Mouse (Mus musculus): ENCODE data around the gene Nrip3. TPM values are rescaled to one million over a fixed set of nuclear protein-coding genes. Genes with fewer than 3 reads are reported as not detected.

The Nrip3 gene
- 0.38 and 0.67 TPM in 2 replicates for polyA plus RNA-seq (2012; rRNA removed)

DNA sequence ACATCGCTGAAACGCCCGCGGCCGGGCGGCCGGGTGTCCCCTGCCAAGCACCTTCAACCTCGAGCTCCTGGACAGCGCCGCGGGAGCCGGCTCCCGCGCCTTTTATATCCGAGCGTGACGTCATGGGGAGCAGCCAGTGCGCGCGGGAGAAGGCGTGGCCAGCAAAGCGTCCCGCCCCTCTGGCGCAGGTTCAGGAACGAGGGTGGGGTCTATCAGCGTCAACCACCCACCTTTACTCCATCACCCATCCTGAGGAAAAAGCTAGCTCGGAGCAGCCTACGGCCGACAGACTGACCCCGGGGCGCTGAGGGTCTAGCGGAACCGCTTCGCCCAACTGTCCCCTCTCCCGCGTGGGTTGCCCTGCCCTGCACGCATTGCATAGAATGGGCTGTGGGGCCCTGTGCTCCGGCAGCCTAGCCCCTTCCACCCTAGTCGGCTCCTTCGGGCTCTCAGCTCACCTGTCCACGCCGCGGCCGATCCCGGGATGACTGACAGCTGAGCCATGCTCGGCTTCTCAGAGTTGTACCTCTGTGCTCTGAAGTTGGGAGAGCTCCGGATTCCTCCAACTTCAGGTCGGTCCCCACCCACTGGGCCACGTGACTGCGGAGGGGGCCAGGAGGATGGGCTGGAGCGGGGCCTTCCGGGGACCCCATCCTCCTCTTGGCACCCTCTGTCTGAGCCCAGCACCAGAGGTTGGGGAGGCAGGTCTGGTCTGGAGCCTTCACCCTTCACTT lies at the start of gene Nrip3:
Nrip3 (minus strand) TSS at position 556 of the 734 bp plus-strand sequence.
- Histone ChIP-seq H3K4me1 (ENCODE audit: control insufficient read depth, insufficient read depth, insufficient read length) (peaks cover 11% of the 10 kb centered on the region), H3K27ac (ENCODE audit: insufficient read depth, low read length) (no peak within 1 kb of the TSS), H3K27me3 (ENCODE audit: control insufficient read depth, insufficient read depth, low read length) (peaks cover 15% of the 10 kb centered on the region), H3K36me3 (ENCODE audit: control insufficient read depth, insufficient read depth, low read length) (no peaks in the 10 kb centered on the region), H3K4me3 (ENCODE audit: extremely low read depth, insufficient read depth, insufficient read length) (peak within 1 kb of the TSS; percentile 48)
- TF ChIP-seq POLR2A (IDR thresholded peaks at IDR 0.05; ENCODE audit: low read depth, low read length) (no peak), CTCF (IDR thresholded peaks at IDR 0.05; ENCODE audit: extremely low read depth, insufficient read depth, insufficient read length, insufficient replicate concordance) (no peak)
- 4% methylated on average over 52 of the region's 52 CpGs for WGBS
- peak in 1 of 2 experiments; percentile 46 for DNase-seq (ENCODE audit: low read depth in 1 of 2, low spot score in 2 of 2)

DNA sequence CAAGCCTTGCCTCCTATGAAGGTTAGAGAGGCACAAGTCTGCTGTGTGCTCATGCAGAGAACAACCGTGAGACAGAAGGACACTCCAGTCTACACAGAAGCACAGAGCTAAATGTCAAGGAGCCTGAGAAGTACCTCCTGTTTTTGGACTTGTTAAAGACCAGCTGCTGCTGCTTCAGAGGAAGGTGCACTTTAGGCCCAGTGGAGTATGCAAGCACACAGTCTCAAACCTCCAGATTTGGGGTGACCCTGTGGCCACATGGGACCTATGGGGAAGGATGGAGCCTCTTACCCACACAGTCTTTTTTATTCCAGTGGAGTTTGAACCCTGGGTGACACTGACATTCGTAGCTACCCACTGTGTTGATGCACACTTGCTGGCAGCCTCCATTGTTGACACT lies 49.6 kb upstream of the Nrip3 start:
- WGBS, result 82% methylated on average over 2 of the region's 2 CpGs
- no peak for TF ChIP-seq CTCF (IDR thresholded peaks at IDR 0.05; ENCODE audit: extremely low read depth, insufficient read depth, insufficient read length, insufficient replicate concordance)
- no peak for TF ChIP-seq POLR2A (IDR thresholded peaks at IDR 0.05; ENCODE audit: low read depth, low read length)
- H3K36me3 ChIP-seq (ENCODE audit: control insufficient read depth, insufficient read depth, low read length), result no peaks in the 10 kb centered on the region
- H3K27me3 ChIP-seq (ENCODE audit: control insufficient read depth, insufficient read depth, low read length), result no peaks in the 10 kb centered on the region
- H3K4me1 ChIP-seq (ENCODE audit: control insufficient read depth, insufficient read depth, insufficient read length), result no peaks in the 10 kb centered on the region
- H3K4me3 ChIP-seq (ENCODE audit: extremely low read depth, insufficient read depth, insufficient read length), result no peak overlapping the region
- no peak overlapping the region for H3K27ac ChIP-seq (ENCODE audit: insufficient read depth, low read length)
- no peak for DNase-seq (ENCODE audit: low read depth in 1 of 2, low spot score in 2 of 2)

GRCm38 (mm10) chr7:109826911-109827310 lies 45.1 kb upstream of the Nrip3 start:
- 88% methylated on average over 8 of the region's 8 CpGs for WGBS
- no peaks in the 10 kb centered on the region for H3K36me3 ChIP-seq (ENCODE audit: control insufficient read depth, insufficient read depth, low read length)
- H3K4me3 ChIP-seq (ENCODE audit: extremely low read depth, insufficient read depth, insufficient read length), result no peak overlapping the region
- no peaks in the 10 kb centered on the region for H3K4me1 ChIP-seq (ENCODE audit: control insufficient read depth, insufficient read depth, insufficient read length)
- DNase-seq (ENCODE audit: low read depth in 1 of 2, low spot score in 2 of 2), result no peak
- no peak overlapping the region for H3K27ac ChIP-seq (ENCODE audit: insufficient read depth, low read length)
- H3K27me3 ChIP-seq (ENCODE audit: control insufficient read depth, insufficient read depth, low read length), result no peaks in the 10 kb centered on the region
- TF ChIP-seq POLR2A (IDR thresholded peaks at IDR 0.05; ENCODE audit: low read depth, low read length) (no peak), CTCF (IDR thresholded peaks at IDR 0.05; ENCODE audit: extremely low read depth, insufficient read depth, insufficient read length, insufficient replicate concordance) (no peak)

DNA sequence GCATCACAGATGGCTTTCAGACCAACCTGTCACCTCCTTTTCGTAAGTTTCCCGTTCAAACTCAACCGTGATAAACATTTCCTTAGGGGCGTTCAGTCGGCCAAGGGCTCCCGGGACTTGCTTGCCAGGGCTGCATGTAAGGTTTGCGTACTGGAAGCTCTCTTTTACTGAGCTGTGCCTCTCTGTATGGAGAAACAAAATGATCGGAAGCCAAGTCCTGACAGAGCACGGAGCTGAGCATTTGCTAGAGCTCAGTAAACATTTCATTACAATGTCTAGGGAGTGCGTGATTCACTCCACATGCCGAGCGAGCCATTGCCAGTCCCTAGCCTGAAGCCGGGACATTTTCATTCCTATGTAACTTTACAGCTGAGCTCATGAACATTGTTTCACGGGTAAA lies 43.5 kb upstream of the Nrip3 start:
- Histone ChIP-seq H3K27ac (ENCODE audit: insufficient read depth, low read length) (no peak overlapping the region), H3K27me3 (ENCODE audit: control insufficient read depth, insufficient read depth, low read length) (no peaks in the 10 kb centered on the region), H3K4me1 (ENCODE audit: control insufficient read depth, insufficient read depth, insufficient read length) (no peaks in the 10 kb centered on the region), H3K4me3 (ENCODE audit: extremely low read depth, insufficient read depth, insufficient read length) (no peak overlapping the region), H3K36me3 (ENCODE audit: control insufficient read depth, insufficient read depth, low read length) (no peaks in the 10 kb centered on the region)
- WGBS, result 87% methylated on average over 14 of the region's 14 CpGs
- TF ChIP-seq CTCF (IDR thresholded peaks at IDR 0.05; ENCODE audit: extremely low read depth, insufficient read depth, insufficient read length, insufficient replicate concordance) (no peak), POLR2A (IDR thresholded peaks at IDR 0.05; ENCODE audit: low read depth, low read length) (no peak)
- DNase-seq (ENCODE audit: low read depth in 1 of 2, low spot score in 2 of 2), result no peak

DNA sequence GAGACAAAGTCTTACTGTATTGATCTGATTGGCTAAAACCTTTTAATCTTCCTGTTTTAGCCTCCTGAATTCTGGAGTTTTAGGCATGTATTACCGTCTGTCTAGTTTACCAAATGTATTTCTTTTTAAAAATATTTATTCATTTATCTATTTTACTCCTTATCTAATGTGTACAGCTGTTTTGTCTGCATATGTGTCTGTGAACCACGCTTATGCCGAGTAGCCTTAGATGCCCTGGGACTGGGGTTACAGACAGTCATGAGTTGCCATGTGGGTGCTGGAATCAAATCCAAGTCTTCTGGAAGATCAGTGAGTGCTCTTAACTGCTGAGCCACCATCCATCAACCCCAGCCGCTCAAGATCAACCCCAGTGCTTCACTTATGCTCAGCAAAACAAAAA lies 36.8 kb upstream of the Nrip3 start:
- Histone ChIP-seq H3K36me3 (ENCODE audit: control insufficient read depth, insufficient read depth, low read length) (no peaks in the 10 kb centered on the region), H3K4me1 (ENCODE audit: control insufficient read depth, insufficient read depth, insufficient read length) (no peaks in the 10 kb centered on the region), H3K4me3 (ENCODE audit: extremely low read depth, insufficient read depth, insufficient read length) (no peak overlapping the region), H3K27ac (ENCODE audit: insufficient read depth, low read length) (no peak overlapping the region), H3K27me3 (ENCODE audit: control insufficient read depth, insufficient read depth, low read length) (no peaks in the 10 kb centered on the region)
- TF ChIP-seq CTCF (IDR thresholded peaks at IDR 0.05; ENCODE audit: extremely low read depth, insufficient read depth, insufficient read length, insufficient replicate concordance) (no peak), POLR2A (IDR thresholded peaks at IDR 0.05; ENCODE audit: low read depth, low read length) (no peak)
- WGBS, result 80% methylated on average over 4 of the region's 4 CpGs
- DNase-seq (ENCODE audit: low read depth in 1 of 2, low spot score in 2 of 2), result no peak

- Histone ChIP-seq H3K4me1 (ENCODE audit: control insufficient read depth, insufficient read depth, insufficient read length) (no peaks in the 10 kb centered on the region), H3K36me3 (ENCODE audit: control insufficient read depth, insufficient read depth, low read length) (no peaks in the 10 kb centered on the region), H3K27me3 (ENCODE audit: control insufficient read depth, insufficient read depth, low read length) (no peaks in the 10 kb centered on the region), H3K27ac (ENCODE audit: insufficient read depth, low read length) (no peak overlapping the region; the same call in 1 of the 2 replicates), H3K4me3 (ENCODE audit: extremely low read depth, insufficient read depth, insufficient read length) (no peak overlapping the region)
- DNase-seq (ENCODE audit: low read depth in 1 of 2, low spot score in 2 of 2), result no peak
- no peak for TF ChIP-seq CTCF (IDR thresholded peaks at IDR 0.05; ENCODE audit: extremely low read depth, insufficient read depth, insufficient read length, insufficient replicate concordance)
- no peak for TF ChIP-seq POLR2A (IDR thresholded peaks at IDR 0.05; ENCODE audit: low read depth, low read length)
Observed at GRCm38 (mm10) chr7:109817954-109818353, 36.1 kb upstream of the Nrip3 start.
